Mouse (Mus musculus): ENCODE measurements around the gene Macf1. TPM values are rescaled to one million over a fixed set of nuclear protein-coding genes. Genes with fewer than 3 reads are reported as not detected.

The Macf1 gene
- polyA plus RNA-seq, 1 experiment from 2014 or later: 80.2 TPM

DNA sequence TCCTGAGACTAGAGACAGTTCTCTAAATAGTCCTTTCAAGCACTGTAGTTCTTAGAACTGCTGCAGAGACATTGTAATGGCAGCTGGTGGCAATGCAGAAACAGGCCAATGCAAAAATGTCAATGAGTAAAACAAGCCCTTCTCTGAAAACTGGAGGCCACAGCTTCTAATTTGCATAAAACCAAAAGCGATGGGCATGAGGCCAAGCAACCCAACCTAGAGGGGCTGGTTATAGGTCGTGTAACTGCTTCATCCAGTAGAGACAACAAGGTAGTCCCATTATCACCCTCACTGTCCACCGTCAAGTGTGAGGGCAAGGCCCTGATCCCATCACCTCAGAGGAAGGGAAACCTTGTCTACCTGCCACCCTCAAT lies 99.5 kb downstream of the Macf1 start:
- H3K4me2 ChIP-seq (replicated peaks): no peak overlapping the region
- no peak overlapping the region for H3K9ac ChIP-seq
- H3K27ac ChIP-seq: peak overlapping the region; percentile 70
- 44% methylated on average over 3 of the region's 3 CpGs for WGBS
- no peaks in the 10 kb centered on the region for H3K36me3 ChIP-seq
- no peaks in the 10 kb centered on the region for H3K9me3 ChIP-seq (replicated peaks)
- peaks cover 15% of the 10 kb centered on the region for H3K4me1 ChIP-seq
- no peaks in the 10 kb centered on the region for H3K27me3 ChIP-seq
- no peak overlapping the region for H3K4me3 ChIP-seq
- ATAC-seq (ENCODE audit: low FRiP score): peak; percentile 58; the same call in 1 of the 2 replicates

DNA sequence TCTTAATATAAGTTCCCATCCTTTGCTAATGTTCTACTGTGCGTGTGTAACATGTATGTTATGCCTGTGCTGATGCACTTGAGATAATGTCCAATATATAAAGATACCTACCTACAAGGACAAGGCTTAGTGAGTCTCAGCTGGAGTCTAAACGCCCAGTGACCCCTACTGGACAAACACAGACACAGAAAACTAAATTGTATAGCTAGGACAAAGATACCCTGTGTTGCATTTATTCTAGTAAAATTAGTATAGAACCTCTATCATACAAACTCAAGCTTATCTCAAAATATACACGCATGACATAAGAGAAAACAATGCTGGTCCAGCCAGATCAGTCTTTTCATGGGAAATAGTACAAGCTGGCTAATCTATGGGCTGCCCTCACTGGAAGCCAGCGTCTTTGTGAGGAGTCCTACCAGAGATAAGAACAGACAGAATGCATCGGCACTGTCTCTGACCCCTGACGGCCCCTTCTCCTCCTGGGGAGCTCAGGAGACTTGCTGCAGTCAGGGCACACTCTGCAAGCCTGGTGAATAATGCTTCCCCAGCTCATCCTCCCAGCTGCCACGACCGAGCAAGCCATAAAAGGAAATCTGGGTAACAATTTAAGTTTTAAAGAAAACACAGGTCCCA lies 100.0 kb downstream of the Macf1 start:
- Histone ChIP-seq H3K4me3 (no peak overlapping the region), H3K9ac (no peak overlapping the region), H3K36me3 (no peaks in the 10 kb centered on the region), H3K9me3 (replicated peaks) (no peaks in the 10 kb centered on the region), H3K4me2 (replicated peaks) (no peak overlapping the region), H3K27ac (peak overlapping the region; percentile 70), H3K4me1 (peaks cover 15% of the 10 kb centered on the region), H3K27me3 (no peaks in the 10 kb centered on the region)
- ATAC-seq (ENCODE audit: low FRiP score): peak; percentile 52; the same call in 1 of the 2 replicates
- WGBS: 35% methylated on average over 8 of the region's 8 CpGs

DNA sequence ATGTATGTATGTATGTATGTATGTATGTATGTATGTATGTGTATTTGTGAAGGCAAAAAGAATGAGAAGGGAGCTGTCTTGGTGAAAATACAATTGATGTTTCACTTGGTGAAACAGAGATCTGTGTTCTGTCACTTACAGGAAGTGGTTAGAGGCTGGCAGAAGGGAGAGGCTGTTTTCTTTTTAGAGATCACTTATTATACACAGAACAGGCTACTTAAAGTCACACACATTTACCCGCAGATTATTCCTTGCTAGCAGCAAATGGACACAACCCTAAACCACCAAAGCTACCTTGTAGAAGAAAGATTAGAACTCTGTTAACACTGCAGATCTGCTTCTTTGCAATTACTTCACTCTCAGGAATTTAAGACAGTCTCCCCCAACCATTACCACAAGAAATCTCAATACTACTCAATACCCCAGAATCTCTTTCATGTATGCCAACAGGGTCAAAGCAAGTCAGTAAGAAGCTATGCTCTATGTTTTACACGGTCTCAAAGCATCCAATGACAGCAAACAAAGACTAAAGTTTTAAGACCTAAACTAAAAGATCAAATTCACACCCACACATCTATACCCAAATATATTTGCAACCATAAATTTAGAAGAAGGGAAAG lies 106.6 kb downstream of the Macf1 start:
- Histone ChIP-seq H3K4me2 (replicated peaks) (no peak overlapping the region), H3K4me1 (peaks cover 15% of the 10 kb centered on the region), H3K27me3 (no peaks in the 10 kb centered on the region), H3K4me3 (no peak overlapping the region), H3K27ac (no peak overlapping the region), H3K36me3 (no peaks in the 10 kb centered on the region), H3K9ac (no peak overlapping the region), H3K9me3 (replicated peaks) (no peaks in the 10 kb centered on the region)
- no peak for ATAC-seq (ENCODE audit: low FRiP score)
- 78% methylated on average over 2 of the region's 2 CpGs for WGBS

DNA sequence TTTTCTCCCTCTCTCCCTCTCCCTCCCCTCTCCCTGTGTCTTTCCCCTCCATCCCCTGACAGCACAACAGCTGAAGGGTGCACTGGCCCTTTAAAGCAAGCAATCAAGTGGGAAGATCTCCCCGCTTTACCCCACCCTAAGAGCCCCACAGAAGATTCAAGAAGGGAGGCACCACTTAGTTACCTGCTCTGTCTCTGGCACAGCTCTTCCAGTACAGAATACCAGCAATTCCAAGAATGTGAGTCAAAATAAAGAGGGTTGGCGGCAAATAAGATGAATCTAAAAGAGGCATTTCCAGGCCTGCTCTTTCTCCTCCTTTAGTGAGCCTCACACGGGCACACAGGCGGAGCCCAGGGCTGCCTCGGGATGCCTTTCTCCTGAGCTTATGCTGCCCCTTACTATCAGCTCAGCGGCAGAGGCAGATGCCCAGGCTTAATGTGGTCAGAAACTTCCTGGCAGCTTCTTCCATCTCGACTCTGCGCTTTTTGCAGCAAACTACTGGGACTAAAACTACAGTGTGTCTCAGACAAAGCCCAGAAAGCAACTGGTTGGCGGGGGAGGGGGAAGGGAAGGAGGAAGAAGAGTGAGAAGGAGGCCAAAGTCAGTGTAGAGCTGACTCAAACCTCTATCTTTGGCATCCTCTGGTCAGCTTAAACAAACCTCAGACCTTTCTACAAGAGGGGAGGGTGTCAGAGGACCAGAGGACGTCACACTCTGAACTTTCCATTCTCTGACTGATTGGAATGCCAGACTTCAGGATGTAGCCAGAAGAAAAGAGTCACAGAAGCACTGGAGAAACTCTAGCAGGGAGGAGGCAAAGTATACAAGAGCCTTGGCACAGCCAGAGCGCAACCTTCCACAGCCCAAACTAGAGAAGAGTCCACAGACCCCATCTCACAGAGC lies 111.5 kb downstream of the Macf1 start:
- peak; percentile 68; the same call in 1 of the 2 replicates for ATAC-seq (ENCODE audit: low FRiP score)
- Histone ChIP-seq H3K4me3 (0 out of 2 replicates have a peak overlapping the region, but pooled peaks have one; percentile 8), H3K27ac (peak overlapping the region; percentile 80), H3K4me1 (peaks cover 28% of the 10 kb centered on the region), H3K4me2 (replicated peaks) (peak overlapping the region; percentile 42), H3K36me3 (no peaks in the 10 kb centered on the region), H3K27me3 (no peaks in the 10 kb centered on the region), H3K9ac (peak overlapping the region; percentile 35; the same call in 1 of the 2 replicates), H3K9me3 (replicated peaks) (no peaks in the 10 kb centered on the region)
- 8% methylated on average over 11 of the region's 11 CpGs for WGBS

DNA sequence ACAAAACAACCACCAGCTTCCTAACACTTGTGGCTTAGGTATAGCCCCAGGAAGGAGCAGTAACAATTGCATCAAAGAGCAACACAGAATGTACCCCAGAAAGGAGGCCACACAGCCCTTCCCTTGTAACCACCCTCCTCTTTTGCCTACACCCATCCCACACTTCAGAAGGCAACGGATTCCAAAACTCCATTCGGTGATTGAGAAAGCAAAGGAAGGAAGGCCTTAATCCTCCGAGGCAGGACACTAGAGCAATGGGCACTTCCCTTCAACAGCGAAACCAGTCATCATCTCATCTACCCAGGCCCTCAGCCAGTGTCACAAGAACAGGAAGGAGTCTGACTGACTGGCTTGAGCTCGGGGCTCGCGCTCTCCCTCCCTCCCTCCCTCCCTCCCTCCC lies 112.3 kb downstream of the Macf1 start:
- Histone ChIP-seq H3K4me3 (no peak overlapping the region), H3K9me3 (replicated peaks) (no peaks in the 10 kb centered on the region), H3K36me3 (no peaks in the 10 kb centered on the region), H3K27me3 (no peaks in the 10 kb centered on the region), H3K4me1 (peaks cover 28% of the 10 kb centered on the region), H3K27ac (no peak overlapping the region), H3K4me2 (replicated peaks) (no peak overlapping the region), H3K9ac (no peak overlapping the region)
- no peak; the same call in 1 of the 2 replicates for ATAC-seq (ENCODE audit: low FRiP score)
- WGBS: 9% methylated on average over 4 of the region's 7 CpGs

DNA sequence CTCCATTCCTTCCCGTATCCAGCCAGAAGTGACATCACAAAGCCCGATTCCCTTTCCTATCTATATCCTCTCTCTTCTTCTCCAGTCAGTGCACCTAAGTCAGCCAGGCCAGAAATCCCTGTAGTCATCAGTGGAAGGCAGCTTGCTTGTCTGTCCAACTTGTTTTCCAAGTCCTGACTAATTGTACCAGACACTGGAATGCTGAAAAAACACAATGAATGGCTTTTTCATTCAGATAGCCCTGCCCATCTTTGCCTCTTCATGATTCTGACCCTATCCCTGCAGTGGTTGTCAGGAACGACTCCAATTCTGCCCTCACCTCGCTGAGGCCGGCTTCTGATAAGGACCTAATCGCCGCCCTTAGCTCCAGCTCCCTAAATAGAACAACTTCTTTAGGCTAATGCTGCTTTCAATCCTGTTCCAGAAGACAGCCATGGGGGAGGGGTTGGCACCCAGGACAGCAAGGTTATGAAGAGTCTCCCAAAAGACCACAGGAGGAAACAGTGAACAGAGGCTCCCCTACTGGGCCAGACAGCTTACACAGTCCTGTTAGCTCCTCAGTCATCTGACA lies 118.8 kb downstream of the Macf1 start:
- Histone ChIP-seq H3K4me3 (no peak overlapping the region), H3K4me1 (peaks cover 18% of the 10 kb centered on the region), H3K27me3 (no peaks in the 10 kb centered on the region), H3K36me3 (no peaks in the 10 kb centered on the region), H3K27ac (0 out of 2 replicates have a peak overlapping the region, but pooled peaks have one; percentile 40), H3K9me3 (replicated peaks) (no peaks in the 10 kb centered on the region), H3K9ac (no peak overlapping the region), H3K4me2 (replicated peaks) (no peak overlapping the region)
- ATAC-seq (ENCODE audit: low FRiP score): no peak
- WGBS: 44% methylated on average over 7 of the region's 7 CpGs

DNA sequence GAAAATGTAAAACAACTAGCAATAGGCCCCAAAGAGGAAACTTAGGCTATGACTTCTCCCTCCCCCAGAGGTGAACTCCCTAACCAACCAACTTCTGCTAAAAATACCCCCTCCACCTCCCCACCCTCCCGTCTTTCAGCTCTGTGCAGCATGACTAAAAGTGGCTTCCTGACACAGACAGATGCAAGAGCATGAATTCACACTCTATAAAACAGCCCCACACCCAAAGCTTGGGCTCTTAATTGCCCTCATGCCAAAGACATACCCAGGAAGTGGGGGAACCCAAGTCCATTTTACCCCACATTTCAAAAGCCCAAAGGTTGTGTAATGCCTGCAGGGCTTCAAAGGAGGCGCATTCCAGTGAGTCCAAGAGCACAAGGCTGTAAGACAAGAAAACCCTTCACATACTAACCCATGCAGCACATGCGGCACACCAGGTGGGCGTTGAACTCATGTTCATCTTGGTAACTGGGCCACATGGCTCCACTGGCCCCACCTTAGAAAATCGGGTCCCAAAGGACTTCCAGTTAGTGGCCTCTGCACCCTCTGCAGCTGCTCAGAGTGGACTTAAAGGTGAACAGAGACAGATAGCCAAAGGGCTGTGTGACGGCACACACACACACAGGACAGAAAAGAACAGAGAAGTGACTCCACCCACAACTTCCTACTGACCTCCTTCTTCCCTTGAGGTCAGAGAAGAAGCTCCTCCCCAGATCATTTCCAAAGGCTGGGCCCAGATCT lies 119.9 kb downstream of the Macf1 start:
- 81% methylated on average over 6 of the region's 6 CpGs for WGBS
- ATAC-seq (ENCODE audit: low FRiP score): no peak
- peaks cover 18% of the 10 kb centered on the region for H3K4me1 ChIP-seq
- H3K36me3 ChIP-seq: no peaks in the 10 kb centered on the region
- no peak overlapping the region for H3K9ac ChIP-seq
- no peak overlapping the region for H3K4me2 ChIP-seq (replicated peaks)
- no peak overlapping the region for H3K27ac ChIP-seq
- H3K27me3 ChIP-seq: no peaks in the 10 kb centered on the region
- H3K9me3 ChIP-seq (replicated peaks): no peaks in the 10 kb centered on the region
- H3K4me3 ChIP-seq: no peak overlapping the region

DNA sequence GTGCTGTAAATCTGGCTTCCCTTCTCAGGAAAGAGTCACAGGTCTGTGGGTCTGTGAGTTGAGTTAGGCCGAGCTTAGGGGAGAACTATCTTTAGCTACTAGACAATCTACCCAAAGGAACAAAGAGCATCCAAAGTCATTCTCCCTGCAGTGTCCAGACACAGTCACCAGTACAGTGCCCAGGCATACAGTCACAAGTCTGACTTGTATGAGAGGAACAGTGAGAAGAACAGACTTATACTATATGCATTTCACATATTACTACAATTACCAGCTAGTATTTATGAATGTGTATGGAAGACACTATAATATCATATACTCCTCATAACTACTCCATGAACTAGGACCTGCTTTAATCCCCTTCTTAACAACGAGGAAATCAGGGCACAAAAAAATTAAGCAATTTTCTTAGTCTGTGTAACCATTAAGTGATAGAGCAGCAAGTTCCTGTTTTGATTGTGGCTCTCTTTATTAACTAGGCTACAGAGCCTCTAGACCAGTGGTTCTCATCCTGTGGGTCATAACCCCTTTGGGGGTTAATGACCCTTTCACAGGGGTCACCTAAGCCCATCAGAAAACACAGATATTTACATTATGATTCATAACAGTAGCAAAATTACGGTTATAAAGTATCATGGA lies 121.9 kb downstream of the Macf1 start:
- WGBS: 86% methylated on average over 3 of the region's 3 CpGs
- no peaks in the 10 kb centered on the region for H3K27me3 ChIP-seq
- no peak overlapping the region for H3K4me3 ChIP-seq
- ATAC-seq (ENCODE audit: low FRiP score): no peak
- H3K9ac ChIP-seq: no peak overlapping the region
- H3K4me1 ChIP-seq: peaks cover 18% of the 10 kb centered on the region
- H3K4me2 ChIP-seq (replicated peaks): no peak overlapping the region
- H3K36me3 ChIP-seq: no peaks in the 10 kb centered on the region
- no peaks in the 10 kb centered on the region for H3K9me3 ChIP-seq (replicated peaks)
- H3K27ac ChIP-seq: no peak overlapping the region

DNA sequence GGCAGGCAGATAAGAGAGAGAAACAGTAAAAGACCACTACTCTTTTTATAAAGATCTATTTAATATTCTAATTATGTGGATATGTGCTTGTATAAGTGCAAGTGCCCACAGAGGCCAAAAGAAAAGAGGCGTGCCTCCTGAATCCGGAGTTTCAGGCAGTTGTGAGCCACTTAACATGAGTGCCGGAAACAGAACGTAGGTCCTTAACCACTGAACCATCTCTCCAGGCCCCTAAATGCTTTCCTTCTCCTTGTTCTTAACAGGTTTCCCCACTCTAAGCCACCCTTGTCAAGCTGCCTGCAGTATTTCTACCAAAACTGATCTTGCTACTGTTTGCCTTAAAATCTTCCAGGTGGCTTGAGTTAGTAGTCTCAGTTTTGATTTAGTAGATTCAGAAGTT lies 123.3 kb downstream of the Macf1 start:
- 94% methylated on average over 4 of the region's 4 CpGs for WGBS
- H3K4me1 ChIP-seq: peaks cover 17% of the 10 kb centered on the region
- H3K27ac ChIP-seq: no peak overlapping the region
- no peak overlapping the region for H3K4me2 ChIP-seq (replicated peaks)
- no peak overlapping the region for H3K9ac ChIP-seq
- no peak for ATAC-seq (ENCODE audit: low FRiP score)
- H3K4me3 ChIP-seq: no peak overlapping the region
- H3K36me3 ChIP-seq: no peaks in the 10 kb centered on the region
- H3K9me3 ChIP-seq (replicated peaks): no peaks in the 10 kb centered on the region
- no peaks in the 10 kb centered on the region for H3K27me3 ChIP-seq

DNA sequence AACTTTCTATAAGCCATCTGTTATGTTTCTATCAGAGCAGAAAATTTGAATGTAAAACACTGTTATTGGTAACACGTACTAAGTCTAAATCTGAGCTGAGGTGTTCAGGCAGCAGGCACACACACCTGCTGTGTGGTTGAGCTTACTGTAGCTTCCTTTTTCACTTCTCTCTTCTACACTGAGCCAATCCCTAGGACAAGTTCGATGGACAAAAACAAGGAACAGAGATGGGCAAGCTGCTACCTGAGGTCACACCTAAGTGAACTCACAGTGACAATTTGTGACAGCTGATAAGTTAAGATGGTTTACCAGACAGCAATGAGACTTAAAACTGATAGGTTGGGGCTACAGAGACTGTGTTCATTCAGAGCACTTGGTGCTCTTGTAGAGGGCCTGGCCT lies 125.7 kb downstream of the Macf1 start:
- H3K27me3 ChIP-seq: no peaks in the 10 kb centered on the region
- no peak overlapping the region for H3K9ac ChIP-seq
- no peaks in the 10 kb centered on the region for H3K4me1 ChIP-seq
- no peak for ATAC-seq (ENCODE audit: low FRiP score)
- H3K27ac ChIP-seq: no peak overlapping the region
- no peak overlapping the region for H3K4me3 ChIP-seq
- WGBS: 97% methylated on average over 2 of the region's 2 CpGs
- H3K9me3 ChIP-seq (replicated peaks): no peaks in the 10 kb centered on the region
- H3K4me2 ChIP-seq (replicated peaks): no peak overlapping the region
- no peaks in the 10 kb centered on the region for H3K36me3 ChIP-seq

DNA sequence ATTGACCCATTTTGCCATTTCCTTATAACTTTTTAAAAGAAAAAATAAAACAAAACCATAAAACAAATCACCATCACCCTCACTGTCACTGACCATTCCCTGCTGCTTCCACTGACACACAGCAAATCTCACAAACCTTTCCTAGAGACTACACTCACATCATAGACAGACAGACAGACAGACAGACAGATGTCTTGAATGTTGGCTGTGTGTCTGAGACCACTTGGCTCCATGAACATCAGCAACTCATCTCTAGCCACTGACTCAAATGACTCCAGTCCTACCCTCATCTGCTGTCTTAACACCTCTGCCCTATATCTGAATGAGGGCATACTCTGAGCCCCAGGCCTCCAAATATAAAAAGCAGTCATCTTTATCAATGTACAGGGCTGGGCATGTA lies 128.9 kb downstream of the Macf1 start:
- H3K4me2 ChIP-seq (replicated peaks): no peak overlapping the region
- H3K4me3 ChIP-seq: no peak overlapping the region
- H3K4me1 ChIP-seq: 0 out of 2 replicates have a peak, but pooled peaks cover 2% of the 10 kb centered on the region
- no peaks in the 10 kb centered on the region for H3K36me3 ChIP-seq
- H3K9me3 ChIP-seq (replicated peaks): no peaks in the 10 kb centered on the region
- H3K27ac ChIP-seq: no peak overlapping the region
- H3K9ac ChIP-seq: no peak overlapping the region
- H3K27me3 ChIP-seq: no peaks in the 10 kb centered on the region
- no peak for ATAC-seq (ENCODE audit: low FRiP score)
